Mouse (Mus musculus) adrenal gland, adult 10 weeks (tissue): ENCODE data around the gene C730034F03Rik. TPM values are rescaled to one million over a fixed set of nuclear protein-coding genes. Genes with fewer than 3 reads are reported as not detected.

ENCODE experiments used
- polyA plus RNA-seq: library from polyadenylated mRNA; stranded (reverse); fragments of 350-450 nt; fragmentation: Illumina TruSeq; extraction: RNeasy Lipid Tissue Mini Kit (QIAGEN cat#74804); gene quantifications from one replicate; pipeline ENCODE4 v1.2.3, GENCODE M21; 2014; ENCODE audit warnings: low read depth, low replicate concordance

The C730034F03Rik gene
- polyA plus RNA-seq, result 0.47 TPM

GRCm38 (mm10) chr15:89429352-89430221 is at the start of gene C730034F03Rik, which contains the start of the genes Gm44502 and Chkb:
C730034F03Rik (plus strand) TSS chr15:89429589.
Gm44502 (minus strand) TSS chr15:89429696.
Chkb (minus strand) TSS chr15:89429908.

GRCm38 (mm10) chr15:89384617-89385016 is 44.8 kb upstream of the C730034F03Rik start, which contains the start of gene Klhdc7b:
Klhdc7b (plus strand) TSS chr15:89384917.

GRCm38 (mm10) chr15:89410118-89410517 is 19.3 kb upstream of the C730034F03Rik start, which contains the start of gene Syce3:
Syce3 (minus strand) TSS chr15:89410503.

GRCm38 (mm10) chr15:89425711-89426121 is 3.7 kb upstream of the C730034F03Rik start, which contains the start of gene Cpt1b:
Cpt1b (minus strand) TSS chr15:89425863.

GRCm38 (mm10) chr15:89453865-89454478 is 24.6 kb downstream of the C730034F03Rik start, which contains the start of gene Mapk8ip2:
Mapk8ip2 (plus strand) TSS chr15:89453913.

GRCm38 (mm10) chr15:89477091-89477491 is 47.7 kb downstream of the C730034F03Rik start, which contains the start of gene Arsa:
Arsa (minus strand) TSS chr15:89477425.

Other genes with a start within 250 kb of the C730034F03Rik start
- gene Plxnb2, start 248.8 kb upstream of the C730034F03Rik start, polyA plus RNA-seq, result 4.9 TPM
- gene Dennd6b, start 233.1 kb upstream of the C730034F03Rik start, polyA plus RNA-seq, result 0.29 TPM
- gene Ppp6r2, start 218.0 kb upstream of the C730034F03Rik start, polyA plus RNA-seq, result 12.2 TPM
- gene Sbf1, start 114.3 kb upstream of the C730034F03Rik start, polyA plus RNA-seq, result 3.1 TPM
- gene Adm2, start 106.9 kb upstream of the C730034F03Rik start, polyA plus RNA-seq, result not detected
- not detected for gene Miox, start 95.2 kb upstream of the C730034F03Rik start, polyA plus RNA-seq
- 3.0 TPM for gene Lmf2, start 73.9 kb upstream of the C730034F03Rik start, polyA plus RNA-seq
- 12.4 TPM for gene Ncaph2, start 73.9 kb upstream of the C730034F03Rik start, polyA plus RNA-seq
- 0.52 TPM for gene Sco2, start 55.7 kb upstream of the C730034F03Rik start, polyA plus RNA-seq
- gene Tymp, start 52.5 kb upstream of the C730034F03Rik start, polyA plus RNA-seq, result not detected
- gene Odf3b, start 50.3 kb upstream of the C730034F03Rik start, polyA plus RNA-seq, result not detected
- gene Klhdc7b, start 44.7 kb upstream of the C730034F03Rik start, polyA plus RNA-seq, result not detected
- not detected for gene Syce3, start 19.1 kb upstream of the C730034F03Rik start, polyA plus RNA-seq
- 4.1 TPM for gene Cpt1b, start 3.7 kb upstream of the C730034F03Rik start, polyA plus RNA-seq
- gene Gm44502, start 107 bp downstream of the C730034F03Rik start, polyA plus RNA-seq, result not detected
- gene Chkb, start 319 bp downstream of the C730034F03Rik start, polyA plus RNA-seq, result 30.0 TPM
- 2.4 TPM for gene Mapk8ip2, start 24.3 kb downstream of the C730034F03Rik start, polyA plus RNA-seq
- gene Arsa, start 47.8 kb downstream of the C730034F03Rik start, polyA plus RNA-seq, result 2.6 TPM
- gene Shank3, start 70.0 kb downstream of the C730034F03Rik start, polyA plus RNA-seq, result 1.3 TPM
- gene Acr, start 138.7 kb downstream of the C730034F03Rik start, polyA plus RNA-seq, result not detected
- gene Rabl2, start 162.3 kb downstream of the C730034F03Rik start, polyA plus RNA-seq, result 6.4 TPM